Mouse (Mus musculus) embryo, embryonic 11 days (tissue): ENCODE measurements around the gene Ninj1.

Experiments
- DNase-seq: peaks from one replicate; pipeline ENCODE4 v3.0.0-alpha.2; 2015

Gene Ninj1

DNA sequence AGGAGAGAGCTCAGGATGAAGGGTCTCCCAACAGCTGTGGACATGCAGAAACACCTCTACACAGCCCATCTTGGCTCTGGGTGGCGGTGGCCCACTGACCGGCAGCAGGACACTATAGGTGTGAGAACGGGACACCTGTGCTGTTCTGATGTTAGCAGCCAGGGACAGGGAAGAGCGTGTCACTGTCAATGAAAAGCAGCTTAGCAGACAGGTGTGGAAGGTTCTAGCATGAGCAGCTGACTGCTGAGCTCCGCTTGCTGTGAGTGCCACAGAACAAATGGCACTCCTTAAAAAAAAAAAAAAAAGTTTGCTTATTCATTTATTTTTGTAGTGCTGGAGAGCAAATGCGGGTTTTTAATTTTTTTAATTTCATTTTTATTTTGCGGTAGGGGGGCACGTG is 50.3 kb downstream of the Ninj1 start:
- DNase-seq, result no peak

DNA sequence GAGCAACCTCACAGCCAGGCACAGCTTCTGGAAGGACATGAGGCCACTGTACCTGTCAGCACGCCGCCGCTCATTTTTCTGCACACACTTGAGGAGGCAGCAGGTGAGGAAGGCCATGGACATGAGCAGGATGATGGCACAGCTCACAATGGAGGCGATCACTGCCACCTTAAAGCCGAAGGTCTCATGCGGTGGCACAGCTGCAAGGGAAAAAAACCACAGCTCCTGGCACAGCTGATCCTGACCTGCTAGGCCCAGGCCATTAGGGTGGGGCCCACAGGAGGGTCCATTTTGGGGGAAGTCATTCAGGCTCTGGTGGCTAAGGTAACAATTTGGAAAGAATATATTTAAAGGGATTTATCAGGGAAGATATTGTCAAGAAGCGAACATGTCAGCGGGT is 51.5 kb downstream of the Ninj1 start:
- no peak for DNase-seq

DNA sequence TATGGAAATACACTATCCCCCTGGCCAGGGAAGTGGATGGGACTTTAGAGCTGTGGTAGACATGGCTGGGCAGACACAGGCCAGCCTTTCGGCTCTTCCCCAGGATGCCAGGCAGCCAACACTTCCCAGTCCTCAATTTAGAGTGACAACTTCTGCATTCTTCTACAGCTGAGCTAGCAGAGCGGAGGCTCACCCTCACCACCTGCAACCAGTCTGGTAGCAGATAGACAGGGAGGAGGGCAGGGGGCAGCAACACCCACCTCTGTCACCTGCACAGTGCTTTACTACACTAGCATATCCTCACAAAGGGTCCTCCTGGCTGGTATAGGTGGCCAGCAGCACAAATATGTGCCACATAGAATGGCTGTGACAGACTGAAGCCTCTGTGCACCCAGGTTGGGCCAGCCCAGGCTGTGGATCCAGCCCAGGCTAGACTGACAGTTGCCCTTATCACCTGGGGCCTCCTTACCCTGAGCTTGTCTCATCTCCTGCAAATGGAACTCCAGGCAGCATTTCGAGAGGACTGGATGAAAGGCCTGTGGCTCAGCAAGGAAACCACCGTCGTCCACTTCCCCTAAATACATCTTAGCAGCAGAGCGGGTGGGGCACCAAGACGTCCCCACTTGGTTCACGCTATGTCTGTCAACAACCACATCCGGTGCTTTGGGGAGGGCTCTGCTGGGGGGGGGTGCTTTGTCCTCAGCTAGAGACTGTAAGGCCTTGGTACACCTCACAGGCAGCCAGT is 55.2 kb downstream of the Ninj1 start:
- no peak for DNase-seq

DNA sequence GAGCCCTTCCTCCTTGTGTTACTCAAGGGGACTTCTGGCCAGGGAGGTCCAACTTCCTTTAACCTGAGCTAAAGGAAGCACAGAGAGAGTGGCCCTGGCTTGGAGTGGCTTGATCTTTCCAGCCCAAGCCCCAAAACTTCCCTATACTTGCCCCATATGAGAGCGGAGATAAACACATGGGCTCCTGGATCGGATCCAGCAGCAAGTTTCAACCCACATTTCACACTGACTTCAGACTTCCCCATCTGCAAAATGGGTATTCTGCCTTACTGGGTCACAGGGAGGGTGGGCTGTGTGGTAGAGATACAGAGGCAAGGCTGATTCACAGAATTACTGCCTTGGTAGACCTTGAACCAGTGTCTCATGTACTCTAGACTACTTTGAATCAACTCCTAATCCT is 56.2 kb downstream of the Ninj1 start:
- DNase-seq, result no peak

DNA sequence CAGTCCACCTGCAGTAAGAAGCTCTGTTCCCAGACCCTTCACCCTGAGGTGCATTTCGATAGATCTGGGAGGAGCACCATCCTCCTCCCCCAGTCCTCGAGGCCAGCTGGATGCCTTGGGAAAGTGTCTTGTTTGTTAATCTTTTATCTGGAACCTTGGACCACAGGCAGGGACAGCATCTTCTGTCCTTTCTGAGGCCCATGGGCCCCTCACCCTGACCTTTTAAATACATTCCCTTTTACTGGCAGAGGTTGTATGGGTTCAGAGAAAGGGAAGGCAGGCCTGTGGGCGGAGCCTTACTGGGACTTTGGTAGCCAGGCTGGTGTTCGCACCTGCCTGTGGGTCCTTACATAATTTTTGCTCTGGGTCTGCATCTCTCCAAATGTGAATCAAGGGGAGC is 58.0 kb downstream of the Ninj1 start:
- DNase-seq, result no peak
